ENCODE assay signal across 7 mouse cellular contexts in the genomic region with DNA sequence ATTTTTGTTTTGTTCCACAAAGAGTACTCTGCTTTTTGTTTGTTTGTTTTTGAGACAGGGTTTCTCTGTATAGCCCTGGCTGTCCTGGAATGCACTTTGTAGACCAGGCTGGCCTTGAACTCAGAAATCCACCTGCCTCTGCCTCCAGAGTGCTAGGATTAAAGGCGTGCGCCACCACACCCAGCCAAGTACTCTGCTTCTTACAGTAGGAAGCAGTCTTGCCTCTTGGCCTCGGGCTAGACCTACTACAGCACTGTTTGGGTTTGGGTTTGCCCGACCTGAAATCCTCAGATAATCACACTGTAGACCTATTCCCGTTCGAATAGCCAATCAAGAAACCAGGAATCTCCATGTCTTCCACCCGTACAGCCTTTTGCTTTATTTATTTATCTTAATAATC.
A peak's percentile ranks its signal among the peaks of the same experiment; 100 is the strongest.
DNase-seq lines count a peak whose midpoint lies in the region; ATAC-seq and TF ChIP-seq lines count a peak whose summit lies in the region.
"Not testable (repeated sequence)": the region's sequence is repeated elsewhere in the genome, so short reads cannot be mapped to it uniquely, and the experiment has no call there.

No protein-coding gene starts in this region.

- H3K4me3 ChIP-seq in heart, adult 2 months; heart, embryonic 11.5 days (ENCODE audit: low read depth, low read length); heart, embryonic 13.5 days; heart, embryonic 15.5 days; heart, postnatal 0 days (ENCODE audit: low read depth, low read length): not testable (repeated sequence)

- H3K27ac ChIP-seq in heart, adult 2 months, result peak overlapping the region; percentile 93
- H3K27ac ChIP-seq in heart, embryonic 11.5 days (ENCODE audit: low read depth, low read length), result 0 out of 2 replicates have a peak overlapping the region, but pooled peaks have one; percentile 96
- peak overlapping the region; percentile 96 for H3K27ac ChIP-seq in heart, embryonic 13.5 days (replicated peaks)
- peak overlapping the region; percentile 93 for H3K27ac ChIP-seq in heart, embryonic 15.5 days
- peak overlapping the region; percentile 98 for H3K27ac ChIP-seq in heart, postnatal 0 days (ENCODE audit: low read depth)

- not testable (repeated sequence) for TF ChIP-seq CTCF in heart, adult 2 months (IDR thresholded peaks at IDR 0.05); heart, postnatal 0 days (IDR thresholded peaks at IDR 0.05; ENCODE audit: low read depth)

- not testable (repeated sequence) for H3K27me3 ChIP-seq in heart, adult 2 months (ENCODE audit: control insufficient read depth, insufficient read depth, low read length); heart, embryonic 11.5 days (ENCODE audit: control insufficient read depth, insufficient read depth, low read length); heart, embryonic 13.5 days (replicated peaks); heart, embryonic 15.5 days; heart, postnatal 0 days (ENCODE audit: control insufficient read depth, insufficient read depth, low read length)

- intact Hi-C loops in heart, adult 2 months (cut with DNase I), result not testable (repeated sequence)

- ATAC-seq in heart, embryonic 11.5 days (replicated peaks; ENCODE audit: insufficient number of reproducible peaks, low FRiP score, low TSS enrichment); heart, embryonic 13.5 days (ENCODE audit: extremely low read depth, insufficient number of reproducible peaks, low FRiP score, low TSS enrichment); heart, embryonic 15.5 days (replicated peaks; ENCODE audit: insufficient number of reproducible peaks, insufficient read depth, low FRiP score, low read depth); heart, postnatal 0 days (ENCODE audit: insufficient read depth, low read depth): not testable (repeated sequence)

- DNase-seq in ES-CJ7 (ENCODE audit: low read depth, low spot score) (peak; percentile 49), ZHBTc4 (ENCODE audit: low read depth, low spot score) (peak; percentile 53)
- DNase-seq in heart, adult 2 months; heart, postnatal 0 days (ENCODE audit: low spot score): not testable (repeated sequence)

- not testable (repeated sequence) for TF ChIP-seq POLR2A in heart, adult 2 months (IDR thresholded peaks at IDR 0.05; ENCODE audit: insufficient read depth, low read depth, low read length)

- H3K36me3 ChIP-seq in heart, adult 2 months (ENCODE audit: control insufficient read depth, insufficient read depth, low read length); heart, embryonic 11.5 days (ENCODE audit: control insufficient read depth, insufficient read depth, low read length); heart, embryonic 13.5 days; heart, embryonic 15.5 days; heart, postnatal 0 days (replicated peaks; ENCODE audit: control insufficient read depth, insufficient read depth, low read length): not testable (repeated sequence)

- not testable (repeated sequence) for TF ChIP-seq EP300 in heart, adult 2 months (IDR thresholded peaks at IDR 0.05; ENCODE audit: insufficient read depth, low read depth, low read length); heart, postnatal 0 days (IDR thresholded peaks at IDR 0.05; ENCODE audit: low read depth)

- 89% methylated on average over 7 of the region's 7 CpGs for WGBS in heart, adult 2 months
- 89% methylated on average over 7 of the region's 7 CpGs for WGBS in heart, embryonic 11.5 days (ENCODE audit: insufficient replicate concordance)
- WGBS in heart, embryonic 13.5 days, result 84% methylated on average over 7 of the region's 7 CpGs
- 89% methylated on average over 7 of the region's 7 CpGs for WGBS in heart, embryonic 15.5 days
- 89% methylated on average over 7 of the region's 7 CpGs for WGBS in heart, postnatal 0 days

- H3K9me3 ChIP-seq in heart, embryonic 11.5 days (replicated peaks; ENCODE audit: control insufficient read depth, low read length); heart, embryonic 13.5 days; heart, embryonic 15.5 days (replicated peaks); heart, postnatal 0 days (replicated peaks; ENCODE audit: control insufficient read depth, low read length): not testable (repeated sequence)

- H3K79me2 ChIP-seq in heart, adult 2 months (replicated peaks; ENCODE audit: control insufficient read depth, insufficient read depth, low read length), result not testable (repeated sequence)

- H3K4me1 ChIP-seq in heart, adult 2 months (ENCODE audit: control insufficient read depth, insufficient read depth, low read length), result not testable (repeated sequence)
- H3K4me1 ChIP-seq in heart, embryonic 11.5 days (ENCODE audit: control insufficient read depth, insufficient read depth, low read length), result peaks cover 37% of the 10 kb centered on the region
- peaks cover 87% of the 10 kb centered on the region for H3K4me1 ChIP-seq in heart, embryonic 13.5 days
- H3K4me1 ChIP-seq in heart, embryonic 15.5 days (replicated peaks), result peaks cover 53% of the 10 kb centered on the region
- peaks cover 53% of the 10 kb centered on the region for H3K4me1 ChIP-seq in heart, postnatal 0 days (ENCODE audit: control insufficient read depth, insufficient read depth)

- H3K9ac ChIP-seq in heart, adult 2 months (ENCODE audit: low read depth, low read length); heart, embryonic 11.5 days (ENCODE audit: low read depth, low read length); heart, embryonic 13.5 days; heart, embryonic 15.5 days; heart, postnatal 0 days (replicated peaks; ENCODE audit: low read depth, low read length): not testable (repeated sequence)

- H3K4me2 ChIP-seq in heart, embryonic 11.5 days; heart, embryonic 13.5 days; heart, embryonic 15.5 days; heart, postnatal 0 days (ENCODE audit: low read depth, low read length): not testable (repeated sequence)
